Mouse (Mus musculus) adipocyte (in vitro differentiated cells): Measurements from ENCODE around the gene Ppp1r16b.

Experiments
- DNase-seq: peaks from one replicate; pipeline ENCODE4 v3.0.0-alpha.2; 2016; ENCODE audit warnings: low spot score

The Ppp1r16b gene

DNA sequence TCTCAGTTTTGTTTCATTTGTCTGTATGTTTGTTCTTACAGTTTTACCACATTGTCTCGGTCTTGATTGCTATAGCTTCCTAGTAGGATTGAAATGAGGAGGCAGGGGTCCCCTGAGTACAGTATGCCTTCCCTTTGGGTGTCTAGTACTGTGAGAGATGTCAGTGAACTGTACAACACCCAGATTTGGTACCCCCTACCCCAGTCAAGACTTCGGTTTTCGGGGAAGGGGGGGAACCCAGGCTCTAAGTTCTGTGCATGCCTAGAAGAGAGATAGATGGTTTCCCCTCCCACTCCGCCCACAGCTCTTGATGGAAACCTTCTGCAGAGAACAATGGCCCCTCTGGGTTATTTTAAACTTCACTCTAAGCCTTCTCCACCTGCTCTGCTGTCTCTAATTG is at the start of gene Ppp1r16b:
Gene Ppp1r16b (plus strand): TSS at position 301 of the 400 bp plus-strand sequence.
- DNase-seq = no peak

DNA sequence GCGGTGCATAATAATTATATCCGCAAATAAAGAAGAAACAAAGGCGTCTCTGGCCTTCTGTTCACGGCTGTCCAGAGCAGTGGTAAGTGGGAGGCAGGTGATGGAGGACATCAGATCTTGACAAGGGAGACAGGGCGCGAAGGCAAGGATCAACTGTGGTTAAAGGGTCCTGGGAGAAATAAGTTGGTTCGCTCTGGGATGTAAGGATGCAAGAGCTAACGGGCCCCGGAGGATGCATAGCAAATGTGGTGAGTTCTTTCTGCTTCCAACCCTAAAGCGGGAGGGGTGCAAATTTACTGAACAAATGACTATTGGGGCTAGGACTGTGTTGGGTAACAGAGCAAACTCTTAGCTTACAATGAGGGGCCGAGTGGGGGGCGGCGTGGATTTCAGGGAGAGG is 49.5 kb upstream of the Ppp1r16b start:
- no peak for DNase-seq

DNA sequence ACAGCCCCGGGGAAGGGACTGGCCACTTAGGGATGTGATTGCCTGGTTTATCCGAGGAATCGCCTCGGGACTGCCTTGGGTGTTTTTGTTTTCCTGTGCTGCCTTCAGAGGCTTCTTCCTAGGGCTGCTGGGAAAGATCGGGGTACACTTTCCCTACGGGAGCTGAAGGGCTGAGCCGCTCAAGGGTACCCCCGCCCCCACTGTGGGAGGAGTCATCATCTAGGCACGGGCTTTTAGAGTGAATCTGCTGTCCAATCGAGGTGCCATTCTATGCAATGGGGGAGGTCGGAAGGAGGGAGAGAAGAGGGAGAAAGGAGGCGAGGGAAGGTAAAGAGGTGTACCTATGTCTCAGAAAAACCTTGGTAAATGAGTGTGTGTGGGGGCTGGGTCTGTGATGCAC is 48.9 kb upstream of the Ppp1r16b start:
- DNase-seq = no peak

DNA sequence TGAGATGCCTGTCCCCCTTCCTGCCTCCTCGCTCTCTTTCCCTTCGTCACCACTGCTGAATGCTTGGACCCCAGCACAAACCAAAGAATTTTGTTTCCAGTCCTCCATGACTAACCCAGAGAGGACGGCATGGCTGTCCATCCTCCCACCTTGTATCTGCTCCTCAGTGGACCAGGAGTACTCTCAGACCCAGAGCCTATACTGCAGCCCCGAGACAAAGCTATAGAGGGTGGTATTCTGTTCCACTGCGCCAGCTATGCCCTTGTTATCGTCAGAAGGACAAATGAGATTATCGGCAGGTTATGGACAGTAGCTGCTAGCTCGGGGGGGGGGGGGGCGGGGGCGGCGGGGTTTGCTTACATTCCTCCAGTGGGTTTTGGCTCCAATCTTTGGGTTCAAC is 48.4 kb upstream of the Ppp1r16b start:
- no peak for DNase-seq

DNA sequence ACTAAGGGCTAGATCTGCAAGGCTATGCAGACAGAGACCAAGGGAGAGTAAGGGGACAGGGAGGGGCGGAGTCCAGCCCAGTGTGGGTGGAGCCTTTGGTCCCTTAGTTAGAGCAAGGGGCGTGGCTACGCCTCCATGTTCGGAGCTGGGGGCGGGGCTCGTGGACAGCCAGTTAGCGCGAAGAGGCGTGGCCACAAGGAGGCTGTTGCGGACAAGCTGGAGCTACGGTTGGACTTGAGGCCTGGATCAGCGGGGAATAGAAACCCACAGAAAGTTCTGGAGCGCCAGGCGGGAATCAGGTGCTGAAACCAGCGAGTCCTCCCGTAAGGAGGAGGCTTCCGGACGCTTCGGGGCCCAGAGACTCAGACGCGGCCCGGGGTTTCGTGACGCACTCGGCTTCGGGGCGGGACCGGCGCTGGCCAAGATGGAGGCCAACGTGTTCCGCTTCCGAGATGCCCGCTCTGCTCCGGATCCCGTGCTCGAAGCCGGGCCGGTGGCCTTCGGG is 40.4 kb upstream of the Ppp1r16b start, which contains the start of gene Actr5:
Gene Actr5 (plus strand): TSS at position 171 of the 505 bp plus-strand sequence.
- peak; percentile 98 for DNase-seq

DNA sequence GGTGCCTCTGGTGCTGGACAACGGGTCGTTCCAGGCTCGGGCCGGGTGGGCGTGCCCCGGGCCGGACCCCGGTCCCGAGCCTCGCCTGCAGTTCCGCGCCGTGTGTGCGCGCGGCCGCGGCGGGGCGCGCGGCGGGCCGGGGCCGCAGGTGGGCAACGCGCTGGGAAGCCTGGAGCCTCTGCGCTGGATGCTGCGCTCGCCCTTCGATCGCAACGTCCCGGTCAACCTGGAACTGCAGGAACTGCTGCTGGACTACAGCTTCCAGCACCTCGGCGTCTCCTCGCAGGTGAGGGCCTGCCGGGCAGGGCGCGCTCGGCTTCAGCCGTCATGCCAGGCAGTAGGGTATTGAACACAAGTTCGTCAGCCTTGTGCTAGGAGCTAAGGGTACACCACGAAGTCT is 40.0 kb upstream of the Ppp1r16b start:
- no peak for DNase-seq

DNA sequence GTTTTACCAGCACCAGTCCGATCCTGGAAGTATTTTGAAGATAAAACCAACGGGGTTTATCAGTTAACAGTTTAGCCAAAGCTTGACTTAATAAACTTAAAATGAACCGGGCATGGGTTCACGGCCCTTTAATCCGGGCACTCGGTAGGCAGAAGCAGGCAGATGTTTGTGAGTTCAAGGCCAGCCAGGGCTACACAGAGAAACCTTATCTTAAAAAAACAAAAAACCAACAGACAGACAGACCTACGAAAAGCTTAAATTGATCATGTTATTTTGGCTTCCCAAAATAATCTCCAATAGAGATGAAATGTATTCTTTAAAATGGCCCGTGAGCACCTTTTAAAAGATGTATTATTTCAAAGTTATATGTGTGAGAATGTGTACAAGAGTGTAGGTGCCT is 39.5 kb upstream of the Ppp1r16b start:
- DNase-seq = no peak

DNA sequence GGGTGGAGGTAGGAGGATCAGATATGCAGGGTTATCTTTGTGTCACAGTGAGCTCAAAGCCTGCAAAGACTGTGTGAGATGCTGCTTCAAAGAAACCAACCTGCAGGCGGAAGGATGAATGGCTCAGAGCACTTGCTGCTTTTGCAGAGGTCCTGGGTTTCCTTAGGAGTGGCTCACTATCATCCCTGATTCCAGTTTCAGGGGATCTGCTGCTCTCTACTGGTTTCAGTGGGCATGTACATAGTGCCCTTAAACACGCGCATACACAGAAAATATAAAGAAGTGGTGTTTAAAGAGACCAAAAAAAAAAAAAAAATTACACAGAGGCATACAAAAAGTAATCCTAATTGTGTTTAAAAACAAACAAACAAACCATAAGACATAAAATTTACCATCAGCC is 36.3 kb upstream of the Ppp1r16b start:
- DNase-seq = peak; percentile 32

DNA sequence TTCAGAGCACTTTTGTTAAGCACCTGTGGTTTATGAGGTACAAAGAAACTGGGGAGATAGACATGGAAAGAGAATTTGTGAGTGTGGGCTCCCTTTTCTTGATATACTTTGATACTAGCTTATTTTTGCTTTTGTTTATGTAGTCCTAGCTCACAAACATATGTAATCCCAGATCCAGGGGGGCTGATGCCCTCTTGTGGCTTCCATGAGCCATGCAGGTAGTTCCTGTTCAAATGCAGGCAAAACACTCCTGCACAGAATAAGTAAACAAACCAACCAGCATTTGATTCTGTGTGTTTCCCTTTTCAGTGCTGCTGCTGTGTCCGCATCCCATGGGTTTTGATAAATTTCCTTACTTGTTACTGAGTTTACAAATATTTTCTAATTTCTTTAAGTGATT is 35.8 kb upstream of the Ppp1r16b start:
- peak; percentile 69 for DNase-seq

DNA sequence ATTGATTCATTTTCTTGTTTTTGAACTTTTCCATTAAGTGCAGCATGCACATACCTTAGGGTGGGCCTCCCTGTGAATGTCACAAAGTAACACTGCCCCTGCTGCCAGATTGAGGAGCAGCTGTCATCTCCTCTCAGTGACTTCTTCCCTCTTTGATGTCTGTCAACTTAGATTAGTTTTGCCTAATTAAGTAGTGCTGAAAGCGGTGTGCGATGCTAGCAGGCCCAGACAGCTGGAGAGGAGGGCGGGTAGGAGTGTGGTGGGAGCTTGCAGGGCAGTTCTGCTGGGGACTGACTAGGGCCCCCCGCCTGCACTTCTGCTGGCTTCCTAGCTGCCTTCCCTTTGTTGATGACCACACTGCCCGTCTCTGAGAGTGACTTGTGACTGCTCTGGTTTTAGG is 33.3 kb upstream of the Ppp1r16b start:
- no peak for DNase-seq

DNA sequence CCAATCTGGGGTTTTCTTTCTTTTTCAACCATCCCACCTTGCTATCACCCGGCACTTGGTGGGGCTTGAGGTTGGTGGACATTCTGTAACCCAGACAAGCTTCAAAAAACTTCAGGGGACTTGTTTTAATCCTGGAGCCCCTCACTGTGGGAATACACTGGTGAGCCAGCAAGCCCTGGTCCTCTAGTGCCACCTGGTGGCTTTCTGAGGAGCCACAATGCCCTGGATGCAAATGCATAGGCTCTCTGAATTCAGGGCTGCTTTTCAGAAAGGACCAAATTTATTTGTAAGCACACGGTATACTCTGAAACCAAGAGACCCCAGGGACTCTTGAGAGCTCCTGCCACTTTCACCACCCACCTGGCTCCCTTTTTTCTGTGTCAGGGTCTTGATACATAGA is 23.3 kb upstream of the Ppp1r16b start:
- DNase-seq = peak; percentile 74

DNA sequence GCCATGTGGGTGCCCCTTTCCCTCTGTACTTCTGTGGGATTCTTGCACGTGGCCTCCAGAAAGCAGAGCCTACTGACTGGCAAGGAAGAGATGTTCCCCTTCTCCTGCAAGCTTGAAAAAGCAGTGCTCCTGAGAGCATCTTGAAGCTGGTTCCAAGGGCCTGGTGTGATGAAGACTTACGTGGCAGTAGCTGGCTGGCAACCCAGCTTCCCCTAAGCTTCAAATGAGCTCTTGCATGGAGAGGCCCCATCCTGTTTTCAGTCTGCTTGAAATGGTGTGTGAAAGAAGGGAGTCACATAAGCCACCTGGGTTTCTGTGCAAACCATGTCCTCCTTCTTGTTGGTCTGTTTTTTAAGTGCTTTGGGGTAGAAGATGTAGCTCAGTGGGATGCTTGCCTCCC is 22.6 kb upstream of the Ppp1r16b start:
- DNase-seq = no peak

DNA sequence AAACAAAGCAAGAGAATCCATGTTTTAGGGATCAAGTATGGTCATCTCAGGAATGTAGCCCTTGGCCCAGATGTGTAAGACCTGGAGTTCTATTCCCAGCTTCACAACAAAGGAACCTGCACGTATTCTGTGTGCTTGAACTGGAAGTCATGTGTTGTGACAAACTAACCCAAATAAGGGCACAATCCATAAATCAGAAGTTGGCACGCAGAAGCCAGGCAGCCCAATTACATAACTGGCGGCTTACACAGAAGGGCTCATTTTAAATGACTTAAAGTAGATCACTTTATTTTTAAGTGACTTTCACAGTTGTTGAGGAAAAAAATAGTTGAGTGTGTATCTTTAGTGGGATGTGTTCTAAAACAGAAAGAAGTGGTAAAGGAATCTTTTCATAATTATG is 21.4 kb upstream of the Ppp1r16b start:
- no peak for DNase-seq

DNA sequence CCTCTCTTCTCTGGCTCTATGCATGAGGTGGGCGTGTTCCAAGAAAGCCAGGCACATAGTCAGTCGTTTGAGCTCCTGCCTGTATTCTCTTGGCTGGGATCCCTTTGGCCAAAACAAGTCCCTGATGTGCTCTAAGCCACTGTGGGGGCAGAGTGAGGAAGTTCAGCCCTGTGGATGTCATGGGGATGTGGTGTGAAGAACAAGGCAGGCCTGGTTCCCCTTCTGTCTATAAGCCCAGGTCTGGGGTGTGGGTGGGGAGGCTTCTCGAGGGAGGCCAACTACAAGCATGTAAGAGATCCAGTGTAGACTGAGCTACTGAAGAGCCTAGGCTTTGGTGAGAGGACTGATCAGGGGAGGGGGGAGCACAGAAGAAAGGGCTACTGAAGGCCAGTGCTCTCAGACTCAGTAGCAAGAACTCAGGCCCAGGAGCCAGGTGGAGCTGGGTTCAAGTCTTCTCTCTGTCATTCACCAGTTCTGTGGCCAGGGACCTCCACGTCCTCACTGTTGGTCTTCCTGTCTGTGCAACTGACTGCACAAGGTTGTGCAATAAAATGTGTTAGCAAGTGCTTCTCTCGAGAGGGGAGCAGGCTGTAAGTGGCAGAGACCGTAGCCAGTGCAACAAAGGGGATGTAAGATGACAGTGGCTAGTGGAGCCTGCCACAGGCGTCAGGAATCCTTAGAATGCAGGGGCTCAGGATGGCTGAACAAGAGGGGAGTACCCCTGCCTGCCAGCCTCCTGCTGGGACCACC is 13.9 kb upstream of the Ppp1r16b start:
- no peak for DNase-seq

DNA sequence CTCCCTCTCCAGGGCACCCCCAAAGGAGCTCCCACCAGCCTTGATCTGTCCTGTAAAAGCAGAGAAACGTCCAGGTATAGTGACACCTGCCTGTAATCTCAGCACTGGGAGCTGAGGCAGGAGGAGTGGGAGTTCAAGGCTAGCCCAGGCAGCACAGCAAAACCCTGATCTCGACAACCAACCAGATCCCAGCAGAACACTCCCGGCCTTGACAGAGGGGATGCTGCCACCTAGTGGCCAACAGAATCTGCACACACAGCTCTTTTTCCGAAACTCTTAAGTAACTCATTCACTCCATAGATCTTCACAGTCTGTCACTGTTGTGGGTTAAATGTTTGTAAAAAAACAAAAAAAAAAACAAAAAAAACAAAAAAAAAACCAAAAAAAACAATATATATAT is 12.2 kb upstream of the Ppp1r16b start:
- DNase-seq = peak; percentile 86

DNA sequence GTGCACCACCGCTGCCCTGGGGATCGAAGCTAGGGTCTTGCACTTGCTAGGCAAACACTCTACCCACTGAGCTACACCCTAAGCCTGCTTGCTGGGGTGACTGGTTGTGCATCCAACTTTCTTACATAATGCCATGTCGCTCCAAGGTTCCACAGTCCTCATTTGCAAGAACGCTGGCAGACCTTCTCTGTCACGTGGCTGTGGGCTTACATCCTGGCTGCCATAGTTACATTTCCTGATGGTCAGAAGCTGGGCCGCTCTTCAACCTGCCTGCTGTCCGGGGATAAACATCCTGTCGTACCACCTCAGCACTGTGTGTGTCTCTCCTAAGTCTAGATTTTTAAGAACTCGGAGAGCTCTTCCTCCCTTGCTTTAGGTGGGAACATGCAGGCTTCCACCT is 10.5 kb upstream of the Ppp1r16b start:
- no peak for DNase-seq

DNA sequence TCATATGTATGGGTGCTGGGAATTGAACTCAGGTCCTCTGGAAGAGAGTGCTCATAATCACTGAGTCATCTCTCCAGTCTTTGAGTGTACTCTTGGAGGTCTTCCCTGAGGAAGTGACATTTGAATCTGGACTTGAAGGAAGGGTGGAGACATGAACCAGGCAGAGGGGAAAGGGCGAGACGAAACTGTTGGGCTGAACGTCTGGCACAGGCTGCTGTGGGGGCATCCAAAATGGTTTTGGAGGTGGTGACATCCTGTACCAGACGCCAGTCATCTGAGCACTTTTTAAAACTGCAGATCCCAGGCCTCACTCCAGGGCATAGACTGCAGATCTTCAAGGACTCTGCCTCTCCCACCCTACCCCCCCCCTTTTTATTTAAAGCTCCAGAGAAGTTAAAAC is 9.4 kb upstream of the Ppp1r16b start:
- no peak for DNase-seq

DNA sequence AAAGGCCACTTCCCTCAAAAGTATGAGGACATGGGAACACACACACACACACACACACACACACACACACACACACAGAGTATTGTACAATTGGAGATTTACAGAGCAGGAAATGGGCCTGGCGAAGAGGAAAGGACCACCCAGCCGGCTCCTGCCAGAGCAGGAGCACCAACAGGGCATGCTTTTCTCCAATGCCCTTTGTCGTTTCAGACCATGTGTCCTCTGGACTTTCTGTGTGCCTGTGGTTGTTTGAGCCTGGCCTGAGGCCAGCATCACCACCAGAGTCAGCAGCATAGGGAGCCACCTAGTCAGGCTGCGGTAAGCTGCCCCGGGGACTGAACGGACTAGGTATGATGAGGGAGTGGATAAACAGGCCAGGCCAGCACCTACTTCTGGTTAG is 6.4 kb upstream of the Ppp1r16b start:
- DNase-seq = no peak

DNA sequence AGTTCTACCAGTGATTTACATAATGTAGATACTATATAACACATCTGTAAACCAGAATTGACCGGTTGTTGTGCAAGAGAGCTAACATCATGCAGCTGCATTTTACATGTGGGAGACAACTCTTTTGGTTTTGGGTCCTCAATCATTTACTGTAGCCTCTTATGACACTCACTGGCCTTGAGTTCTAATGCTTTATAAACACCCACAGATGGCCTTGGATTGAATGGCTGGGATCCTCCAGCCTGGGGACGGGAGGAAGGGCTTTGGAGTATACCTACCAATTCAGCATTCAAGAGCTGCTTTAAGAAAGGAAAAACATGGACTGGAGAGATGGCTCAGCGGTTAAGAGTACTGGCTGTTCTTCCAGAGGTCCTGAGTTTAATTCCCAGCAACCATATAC is 5.9 kb upstream of the Ppp1r16b start:
- no peak for DNase-seq

DNA sequence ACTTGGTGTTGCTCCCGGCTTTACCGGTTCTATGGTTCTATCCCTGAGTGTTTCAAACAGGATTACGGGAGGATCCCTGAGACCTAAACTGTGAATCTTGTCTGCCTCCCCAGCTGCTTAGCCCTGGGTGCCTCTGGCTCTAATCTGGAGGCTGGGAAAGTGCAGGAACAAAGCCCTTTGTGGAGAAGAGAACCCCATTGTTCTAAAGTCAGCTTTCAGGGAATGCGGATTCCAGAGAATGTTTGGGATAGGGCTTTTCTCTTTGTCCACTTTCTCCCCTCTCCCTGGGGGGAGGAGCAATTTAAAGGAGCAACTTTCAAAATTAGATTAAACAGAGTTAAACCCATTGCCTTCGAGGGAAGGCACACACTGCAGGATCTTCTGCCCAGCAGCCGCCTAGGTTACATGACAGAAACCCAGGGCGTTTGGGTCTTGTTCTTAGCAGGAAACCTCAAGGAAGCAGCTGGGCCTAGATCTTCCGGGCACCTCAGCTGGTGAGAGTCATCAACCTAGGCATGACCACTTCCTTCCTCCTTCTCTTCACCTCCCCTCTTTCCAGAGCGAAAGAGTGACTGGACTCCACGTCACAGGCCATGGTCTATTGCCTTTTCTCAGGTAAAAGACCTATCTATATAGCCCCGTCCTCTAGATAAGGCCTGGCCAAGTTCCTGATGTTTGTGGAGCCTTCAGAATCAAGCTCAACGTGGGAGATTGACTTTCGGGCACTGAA is 1.0 kb downstream of the Ppp1r16b start:
- no peak for DNase-seq

DNA sequence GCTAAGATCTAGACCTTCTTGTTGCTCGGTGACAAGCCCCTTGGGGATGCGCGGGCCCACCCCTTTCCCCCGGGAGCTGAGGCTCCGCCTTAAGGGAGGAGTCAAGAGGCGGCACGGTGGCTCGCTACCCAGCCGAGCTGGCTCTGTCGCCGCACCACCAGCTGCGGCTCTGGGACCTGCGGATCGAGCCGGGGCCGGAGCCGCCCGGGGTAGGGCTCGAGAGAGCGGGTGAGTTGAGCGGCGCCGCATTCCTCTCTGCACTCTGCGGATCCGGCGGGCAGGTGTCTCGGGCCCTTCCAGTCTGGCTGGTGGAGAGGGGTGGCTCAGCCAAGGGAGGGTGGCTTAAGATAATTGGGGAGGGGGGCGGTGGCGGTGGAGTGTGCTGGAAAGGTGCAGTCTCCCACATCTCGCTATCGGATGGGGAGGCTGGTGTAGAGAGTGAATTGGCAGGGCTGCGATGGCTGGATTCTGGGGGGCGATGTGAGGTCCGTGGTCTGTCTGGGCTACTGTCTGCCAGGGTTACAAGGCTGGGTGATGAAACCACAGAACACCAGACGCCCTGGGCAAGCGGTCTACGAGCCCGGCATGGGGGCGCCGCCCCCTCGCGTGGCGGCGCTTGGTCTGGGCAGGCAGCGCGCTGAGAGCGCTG is 1.9 kb downstream of the Ppp1r16b start:
- no peak for DNase-seq

DNA sequence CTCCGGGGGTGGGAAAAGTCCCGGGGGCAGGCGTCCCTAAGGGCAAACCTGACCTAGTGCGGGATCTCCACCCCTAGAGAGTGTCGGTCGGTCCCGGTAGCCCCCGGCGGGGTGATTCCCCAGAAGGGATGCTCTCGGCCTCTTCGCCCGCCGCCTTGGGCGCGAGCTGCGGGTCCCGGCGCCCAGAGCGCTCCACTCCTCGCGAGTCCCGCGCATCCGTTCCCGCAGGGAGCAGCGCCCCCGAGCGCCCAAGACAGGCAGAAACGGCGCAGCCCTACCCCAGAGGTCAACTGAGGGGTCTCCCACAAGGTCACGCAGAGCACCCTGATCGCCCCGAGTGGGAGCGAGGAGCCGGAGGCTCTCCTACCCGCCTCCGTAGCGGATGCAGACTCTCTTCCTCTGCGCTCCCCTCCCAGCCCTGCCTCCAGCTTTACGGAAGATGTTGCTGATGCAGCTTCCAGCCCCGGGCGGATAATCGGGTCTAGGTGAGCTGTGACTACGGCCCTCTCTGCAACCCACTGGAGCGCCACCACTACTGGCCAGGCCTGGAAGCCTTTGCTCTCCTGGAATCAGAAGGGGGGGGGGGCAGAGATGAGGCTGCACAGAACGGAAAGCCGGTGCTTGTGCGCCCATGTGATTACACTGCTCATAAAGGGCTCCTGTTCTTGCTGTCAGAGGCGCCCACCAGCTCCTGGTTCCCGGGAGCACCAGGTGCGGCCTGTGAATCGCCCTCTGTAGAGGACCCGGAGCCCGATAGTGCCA is 2.7 kb downstream of the Ppp1r16b start:
- DNase-seq = no peak
